Mouse (Mus musculus) MEL (cell line): ENCODE measurements around the gene Ptcd2. TPM values are rescaled to one million over a fixed set of nuclear protein-coding genes. Genes with fewer than 3 reads are reported as not detected.

Experiments used
- DNase-seq: peaks from one replicate; pipeline ENCODE4 v3.0.0; 2011; ENCODE audit warnings: low read depth, low spot score
- H3K27ac ChIP-seq: 2 replicates; pipeline ENCODE4 v1.5.1; 2012; ENCODE audit warnings: low read depth, mild to moderate bottlenecking, control low read depth, low read length, moderate library complexity; ENCODE audit not compliant: control insufficient read depth
- H3K27me3 ChIP-seq, 2 experiments: fragments of 150-350 bp in 1 of 2; sonication (generic) in 1 of 2; 2 replicates each; pipeline ENCODE4 v1.6.1; 2012; ENCODE audit warnings: low read length in 2 of 2, mild to moderate bottlenecking in 2 of 2, improper control_type of control experiment in 1 of 2, moderate library complexity in 1 of 2; ENCODE audit not compliant: insufficient read depth in 2 of 2, control insufficient read depth in 1 of 2
- H3K36me3 ChIP-seq, 2 experiments: 2 replicates each; pipeline ENCODE4 v1.6.1; 2012 to 2014; ENCODE audit warnings: low read length in 2 of 2, improper control_type of control experiment in 1 of 2, inconsistent platforms in 1 of 2, mild to moderate bottlenecking in 1 of 2; ENCODE audit not compliant: insufficient read depth in 2 of 2, control insufficient read depth in 1 of 2
- H3K4me1 ChIP-seq, 2 experiments: fragments of 150-350 bp in 1 of 2; sonication (generic) in 1 of 2; 2 replicates each; pipeline ENCODE4 v1.6.1; 2012; ENCODE audit warnings: low read length in 2 of 2, improper control_type of control experiment in 1 of 2, mild to moderate bottlenecking in 1 of 2; ENCODE audit not compliant: insufficient read depth in 2 of 2, control insufficient read depth in 1 of 2
- H3K4me3 ChIP-seq, 2 experiments: fragments of 150-350 bp in 1 of 2; sonication (generic) in 1 of 2; 2 replicates each; pipeline ENCODE4 v1.5.1; 2012; ENCODE audit warnings: low read depth in 2 of 2, low read length in 2 of 2, mild to moderate bottlenecking in 2 of 2, moderate library complexity in 2 of 2, control low read depth in 1 of 2, improper control_type of control experiment in 1 of 2; ENCODE audit not compliant: control insufficient read depth in 1 of 2, insufficient read depth in 1 of 2
- H3K79me2 ChIP-seq: 2 replicates; pipeline ENCODE4 v1.6.1; 2012; ENCODE audit warnings: mild to moderate bottlenecking, low read length, moderate library complexity; ENCODE audit not compliant: control insufficient read depth, poor library complexity, insufficient read depth
- H3K9ac ChIP-seq: 2 replicates; pipeline ENCODE4 v1.6.1; 2012; ENCODE audit warnings: low read depth, mild to moderate bottlenecking, control low read depth, low read length, moderate library complexity; ENCODE audit not compliant: control insufficient read depth, poor library complexity, severe bottlenecking
- H3K9me3 ChIP-seq: fragments of 150-350 bp; sonication (generic); replicated peaks from 2 replicates; pipeline ENCODE4 v1.6.1; 2012; ENCODE audit warnings: mild to moderate bottlenecking, low read length, improper control_type of control experiment, moderate library complexity; ENCODE audit not compliant: insufficient read depth
- CHD1 ChIP-seq: IDR thresholded peaks from 2 replicates; pipeline ENCODE4 v1.6.1; 2012; ENCODE audit warnings: low read depth, mild to moderate bottlenecking, inconsistent platforms, low read length, improper control_type of control experiment
- CHD2 ChIP-seq: IDR thresholded peaks from 2 replicates; pipeline ENCODE4 v1.6.1; 2011; ENCODE audit warnings: low read length, improper control_type of control experiment
- CTCF ChIP-seq, 3 experiments: IDR thresholded peaks in 2 of 3; conservative IDR thresholded peaks in 1 of 3; 2 replicates each; pipeline ENCODE4 v1.5.1; 2011 to 2012; ENCODE audit warnings: low read length in 3 of 3, low read depth in 2 of 3, mild to moderate bottlenecking in 2 of 3, improper control_type of control experiment in 1 of 3, inconsistent platforms in 1 of 3, mixed read lengths in 1 of 3, moderate library complexity in 1 of 3; ENCODE audit not compliant: control insufficient read depth in 1 of 3, insufficient read depth in 1 of 3, poor library complexity in 1 of 3, severe bottlenecking in 1 of 3
- ELF1 ChIP-seq: IDR thresholded peaks from 2 replicates; pipeline ENCODE4 v1.6.1; 2014; ENCODE audit warnings: low read depth, mild to moderate bottlenecking, inconsistent platforms, low read length, improper control_type of control experiment, moderate library complexity
- GATA1 ChIP-seq: IDR thresholded peaks from 2 replicates; pipeline ENCODE4 v1.6.1; 2011; ENCODE audit warnings: low read depth, low read length, improper control_type of control experiment
- HCFC1 ChIP-seq: IDR thresholded peaks from 2 replicates; pipeline ENCODE4 v1.6.1; 2012; ENCODE audit warnings: low read depth, mild to moderate bottlenecking, inconsistent platforms, low read length, improper control_type of control experiment, moderate library complexity
- JUND ChIP-seq: IDR thresholded peaks from 2 replicates; pipeline ENCODE4 v1.6.1; 2011; ENCODE audit warnings: low read depth, mild to moderate bottlenecking, improper control_type of control experiment, low read length
- KAT2A ChIP-seq: conservative IDR thresholded peaks from 2 replicates; pipeline ENCODE4 v1.6.1; 2012; ENCODE audit warnings: low read depth, low read length, improper control_type of control experiment, inconsistent platforms
- MEF2A ChIP-seq: IDR thresholded peaks from 2 replicates; pipeline ENCODE4 v1.6.1; 2014; ENCODE audit warnings: low read depth, mild to moderate bottlenecking, inconsistent platforms, low read length, improper control_type of control experiment; ENCODE audit not compliant: poor library complexity, insufficient replicate concordance, severe bottlenecking; ENCODE audit errors: extremely low read depth
- MYB ChIP-seq: IDR thresholded peaks from 2 replicates; pipeline ENCODE4 v1.6.1; 2011; ENCODE audit warnings: mild to moderate bottlenecking, low read depth, low read length, improper control_type of control experiment
- MYC ChIP-seq: IDR thresholded peaks from 2 replicates; pipeline ENCODE4 v1.6.1; 2011; ENCODE audit warnings: low read depth, mild to moderate bottlenecking, low read length, improper control_type of control experiment, moderate library complexity
- POLR2AphosphoS5 ChIP-seq: IDR thresholded peaks from 2 replicates; pipeline ENCODE4 v1.6.1; 2012; ENCODE audit warnings: low read depth, borderline replicate concordance, mild to moderate bottlenecking, inconsistent platforms, low read length, moderate library complexity, mixed read lengths
- RAD21 ChIP-seq: IDR thresholded peaks from 2 replicates; pipeline ENCODE4 v1.6.1; 2011; ENCODE audit warnings: mild to moderate bottlenecking, low read depth, low read length, improper control_type of control experiment
- SMC3 ChIP-seq: IDR thresholded peaks from 2 replicates; pipeline ENCODE4 v1.6.1; 2011; ENCODE audit warnings: low read depth, low read length, improper control_type of control experiment
- TAL1 ChIP-seq: IDR thresholded peaks from 2 replicates; pipeline ENCODE4 v1.6.1; 2012; ENCODE audit warnings: mild to moderate bottlenecking, inconsistent platforms, low read length, moderate library complexity, mixed read lengths
- TBP ChIP-seq: IDR thresholded peaks from 2 replicates; pipeline ENCODE4 v1.8.0; 2011; ENCODE audit warnings: low read depth, low read length, improper control_type of control experiment
- TCF12 ChIP-seq: IDR thresholded peaks from 2 replicates; pipeline ENCODE4 v1.6.1; 2014; ENCODE audit warnings: low read depth, mild to moderate bottlenecking, inconsistent platforms, low read length, improper control_type of control experiment, moderate library complexity
- UBTF ChIP-seq: IDR thresholded peaks from 2 replicates; pipeline ENCODE4 v1.6.1; 2012; ENCODE audit warnings: low read depth, mild to moderate bottlenecking, inconsistent platforms, low read length, improper control_type of control experiment, moderate library complexity, borderline replicate concordance; ENCODE audit not compliant: insufficient read depth
- USF2 ChIP-seq, 2 experiments: IDR thresholded peaks; 2 replicates each; pipeline ENCODE4 v1.6.1; 2011 to 2012; ENCODE audit warnings: improper control_type of control experiment in 2 of 2, low read length in 2 of 2, borderline replicate concordance in 1 of 2, inconsistent platforms in 1 of 2, low read depth in 1 of 2, mild to moderate bottlenecking in 1 of 2; ENCODE audit not compliant: insufficient read depth in 1 of 2
- ZKSCAN1 ChIP-seq: IDR thresholded peaks from 2 replicates; pipeline ENCODE4 v1.6.1; 2012; ENCODE audit warnings: low read depth, mild to moderate bottlenecking, inconsistent platforms, low read length, improper control_type of control experiment, moderate library complexity
- ZMIZ1 ChIP-seq: IDR thresholded peaks from 2 replicates; pipeline ENCODE4 v1.6.1; 2012; ENCODE audit warnings: low read depth, mild to moderate bottlenecking, inconsistent platforms, low read length, improper control_type of control experiment, moderate library complexity
- polyA plus RNA-seq, 2 experiments: library from polyadenylated mRNA; stranded (reverse) in 1 of 2; unstranded in 1 of 2; fragments of >175 nt in 1 of 2; fragments of >200 nt in 1 of 2; gene quantifications; 2 replicates each; pipeline versions ENCODE4 v1.2.1 to v1.2.4; 2012; ENCODE audit warnings: low replicate concordance in 2 of 2, low read depth in 1 of 2; ENCODE audit not compliant: insufficient read length in 2 of 2, insufficient read depth in 1 of 2, missing spikeins in 1 of 2
- total RNA-seq: library from RNA; depleted of rRNA; stranded (reverse); fragments of 300-350 nt; gene quantifications from 2 replicates; pipeline ENCODE4 v1.2.3, GENCODE M21; 2012

The Ptcd2 gene
- total and polyA plus RNA-seq, 3 experiments: 42.9 to 55.3 TPM; not detected in 1

DNA sequence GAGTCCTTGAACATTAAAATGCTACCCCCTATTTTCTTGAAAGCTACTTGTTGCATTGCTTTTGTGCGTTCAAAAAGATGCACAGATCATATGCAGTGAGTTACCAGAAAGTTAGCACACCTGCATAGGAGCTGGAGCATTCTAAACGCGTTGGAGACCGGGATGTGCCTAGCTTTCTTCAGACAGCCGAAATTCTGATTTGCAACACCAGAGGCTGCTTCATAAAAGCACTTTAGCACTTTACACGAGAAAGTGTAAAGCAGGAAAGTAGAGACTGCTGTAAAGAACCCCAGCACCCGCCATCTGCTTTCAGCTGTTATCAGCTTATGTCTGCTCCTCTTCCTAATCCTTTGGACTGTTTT is 9.0 kb upstream of the Ptcd2 start:
- H3K4me1 ChIP-seq: no peaks in the 10 kb centered on the region
- no peaks in the 10 kb centered on the region for H3K27me3 ChIP-seq
- no peak overlapping the region for H3K4me3 ChIP-seq
- H3K9me3 ChIP-seq: no peaks in the 10 kb centered on the region
- no peak overlapping the region for H3K9ac ChIP-seq
- H3K36me3 ChIP-seq: peaks cover 0 to 3% of the 10 kb centered on the region in 2 experiments; a peak in 1 of 4 replicates
- TF ChIP-seq POLR2AphosphoS5: no peak
- TF ChIP-seq ELF1: no peak
- TF ChIP-seq RAD21: no peak
- no peak for TF ChIP-seq MYC
- no peak for TF ChIP-seq CHD2
- no peak for TF ChIP-seq GATA1
- TF ChIP-seq MEF2A: no peak
- no peak for TF ChIP-seq HCFC1
- TF ChIP-seq TBP: no peak
- TF ChIP-seq MYB: no peak
- TF ChIP-seq USF2 (IDR thresholded peaks at IDR 0.05; ENCODE audit: borderline replicate concordance in 1 of 2, insufficient read depth in 1 of 2, low read depth in 1 of 2, low read length in 2 of 2): no peak
- no peak for TF ChIP-seq TAL1
- no peak for TF ChIP-seq CHD1
- TF ChIP-seq TCF12: no peak
- no peak for TF ChIP-seq KAT2A
- H3K79me2 ChIP-seq: no peaks in the 10 kb centered on the region
- no peak overlapping the region for H3K27ac ChIP-seq
- no peak for DNase-seq

DNA sequence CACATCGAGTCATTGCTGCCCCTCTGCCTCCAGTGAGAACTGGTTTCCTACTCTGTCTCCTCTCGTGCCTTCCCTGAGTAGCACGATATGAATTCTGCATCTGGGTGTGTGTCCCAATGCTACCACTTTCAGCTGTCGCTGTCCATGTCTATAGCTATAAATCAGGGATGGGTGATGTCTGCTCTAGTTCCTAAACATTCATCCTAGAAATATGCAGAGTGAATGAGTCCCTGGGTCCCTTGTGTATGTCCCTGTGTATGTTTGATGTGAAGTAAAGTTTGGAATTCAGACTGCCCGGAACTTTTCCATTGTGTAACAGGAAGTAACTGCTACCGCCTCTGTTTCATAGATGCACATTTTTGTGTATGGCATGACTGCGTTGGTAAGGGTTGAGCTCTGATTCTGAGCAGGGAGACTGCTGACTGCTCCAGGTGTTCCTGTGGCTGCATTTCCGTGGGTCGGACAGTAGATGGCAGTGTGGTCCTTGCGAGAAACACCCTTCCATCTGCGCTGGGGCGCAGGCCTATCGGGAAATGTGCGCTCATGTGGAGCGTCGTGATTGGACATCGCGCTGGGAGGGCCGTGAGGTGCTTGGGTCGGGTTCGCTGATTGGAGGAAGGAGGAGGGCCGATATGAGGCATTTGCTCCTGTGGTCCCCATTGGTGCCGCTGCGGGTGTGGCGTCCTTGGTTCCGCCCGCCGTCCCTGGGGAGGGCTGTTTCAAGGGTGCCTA is 8.4 kb upstream of the Ptcd2 start:
- H3K4me1 ChIP-seq: no peaks in the 10 kb centered on the region
- peak; percentile 76 for DNase-seq
- no peak overlapping the region for H3K27ac ChIP-seq
- H3K36me3 ChIP-seq: peaks cover 0 to 3% of the 10 kb centered on the region in 2 experiments; a peak in 1 of 4 replicates
- no peaks in the 10 kb centered on the region for H3K9me3 ChIP-seq
- H3K79me2 ChIP-seq: no peaks in the 10 kb centered on the region
- H3K27me3 ChIP-seq: no peaks in the 10 kb centered on the region
- H3K9ac ChIP-seq: no peak overlapping the region
- H3K4me3 ChIP-seq: no peak overlapping the region
- TF ChIP-seq CHD2: no peak
- TF ChIP-seq MEF2A: no peak
- TF ChIP-seq JUND: no peak
- TF ChIP-seq ZKSCAN1: no peak
- TF ChIP-seq RAD21: peak; percentile 49
- no peak for TF ChIP-seq UBTF
- TF ChIP-seq TAL1: no peak
- no peak for TF ChIP-seq MYC
- peak; percentile 33; the same call in 1 of the 2 replicates for TF ChIP-seq SMC3
- no peak for TF ChIP-seq ZMIZ1
- peak; percentile 67 to 84 (median 79) for TF ChIP-seq CTCF (IDR thresholded peaks at IDR 0.05 in 2 of 3, conservative IDR thresholded peaks at IDR 0.05 in 1 of 3; ENCODE audit: control insufficient read depth in 1 of 3, insufficient read depth in 1 of 3, low read depth in 2 of 3, low read length in 3 of 3, poor library complexity in 1 of 3, severe bottlenecking in 1 of 3)
